Mouse (Mus musculus) MEL (cell line): ENCODE results near the gene Ros1. TPM values are rescaled to one million over a fixed set of nuclear protein-coding genes. Genes with fewer than 3 reads are reported as not detected.

Experiments used
- DNase-seq: peaks from one replicate; pipeline ENCODE4 v3.0.0; 2011; ENCODE audit warnings: low read depth, low spot score
- H3K27ac ChIP-seq: 2 replicates; pipeline ENCODE4 v1.5.1; 2012; ENCODE audit warnings: low read depth, mild to moderate bottlenecking, control low read depth, low read length, moderate library complexity; ENCODE audit not compliant: control insufficient read depth
- H3K27me3 ChIP-seq, 2 experiments: fragments of 150-350 bp in 1 of 2; sonication (generic) in 1 of 2; 2 replicates each; pipeline ENCODE4 v1.6.1; 2012; ENCODE audit warnings: low read length in 2 of 2, mild to moderate bottlenecking in 2 of 2, improper control_type of control experiment in 1 of 2, moderate library complexity in 1 of 2; ENCODE audit not compliant: insufficient read depth in 2 of 2, control insufficient read depth in 1 of 2
- H3K36me3 ChIP-seq, 2 experiments: 2 replicates each; pipeline ENCODE4 v1.6.1; 2012 to 2014; ENCODE audit warnings: low read length in 2 of 2, improper control_type of control experiment in 1 of 2, inconsistent platforms in 1 of 2, mild to moderate bottlenecking in 1 of 2; ENCODE audit not compliant: insufficient read depth in 2 of 2, control insufficient read depth in 1 of 2
- H3K4me1 ChIP-seq, 2 experiments: fragments of 150-350 bp in 1 of 2; sonication (generic) in 1 of 2; 2 replicates each; pipeline ENCODE4 v1.6.1; 2012; ENCODE audit warnings: low read length in 2 of 2, improper control_type of control experiment in 1 of 2, mild to moderate bottlenecking in 1 of 2; ENCODE audit not compliant: insufficient read depth in 2 of 2, control insufficient read depth in 1 of 2
- H3K4me3 ChIP-seq, 2 experiments: fragments of 150-350 bp in 1 of 2; sonication (generic) in 1 of 2; 2 replicates each; pipeline ENCODE4 v1.5.1; 2012; ENCODE audit warnings: low read depth in 2 of 2, low read length in 2 of 2, mild to moderate bottlenecking in 2 of 2, moderate library complexity in 2 of 2, control low read depth in 1 of 2, improper control_type of control experiment in 1 of 2; ENCODE audit not compliant: control insufficient read depth in 1 of 2, insufficient read depth in 1 of 2
- H3K79me2 ChIP-seq: 2 replicates; pipeline ENCODE4 v1.6.1; 2012; ENCODE audit warnings: mild to moderate bottlenecking, low read length, moderate library complexity; ENCODE audit not compliant: control insufficient read depth, poor library complexity, insufficient read depth
- H3K9ac ChIP-seq: 2 replicates; pipeline ENCODE4 v1.6.1; 2012; ENCODE audit warnings: low read depth, mild to moderate bottlenecking, control low read depth, low read length, moderate library complexity; ENCODE audit not compliant: control insufficient read depth, poor library complexity, severe bottlenecking
- H3K9me3 ChIP-seq: fragments of 150-350 bp; sonication (generic); replicated peaks from 2 replicates; pipeline ENCODE4 v1.6.1; 2012; ENCODE audit warnings: mild to moderate bottlenecking, low read length, improper control_type of control experiment, moderate library complexity; ENCODE audit not compliant: insufficient read depth
- BHLHE40 ChIP-seq: IDR thresholded peaks from 2 replicates; pipeline ENCODE4 v1.6.1; 2012; ENCODE audit warnings: low read depth, mild to moderate bottlenecking, inconsistent platforms, low read length, improper control_type of control experiment, borderline replicate concordance
- CTCF ChIP-seq, 3 experiments: IDR thresholded peaks in 2 of 3; conservative IDR thresholded peaks in 1 of 3; 2 replicates each; pipeline ENCODE4 v1.5.1; 2011 to 2012; ENCODE audit warnings: low read length in 3 of 3, low read depth in 2 of 3, mild to moderate bottlenecking in 2 of 3, improper control_type of control experiment in 1 of 3, inconsistent platforms in 1 of 3, mixed read lengths in 1 of 3, moderate library complexity in 1 of 3; ENCODE audit not compliant: control insufficient read depth in 1 of 3, insufficient read depth in 1 of 3, poor library complexity in 1 of 3, severe bottlenecking in 1 of 3
- EP300 ChIP-seq, 2 experiments: IDR thresholded peaks; 2 replicates each; pipeline ENCODE4 v1.6.1; 2011; ENCODE audit warnings: improper control_type of control experiment in 2 of 2, low read length in 2 of 2, low read depth in 1 of 2, mild to moderate bottlenecking in 1 of 2
- ETS1 ChIP-seq: IDR thresholded peaks from 2 replicates; pipeline ENCODE4 v1.6.1; 2012; ENCODE audit warnings: low read depth, mild to moderate bottlenecking, inconsistent platforms, low read length, improper control_type of control experiment, moderate library complexity
- JUND ChIP-seq: IDR thresholded peaks from 2 replicates; pipeline ENCODE4 v1.6.1; 2011; ENCODE audit warnings: low read depth, mild to moderate bottlenecking, improper control_type of control experiment, low read length
- KAT2A ChIP-seq: conservative IDR thresholded peaks from 2 replicates; pipeline ENCODE4 v1.6.1; 2012; ENCODE audit warnings: low read depth, low read length, improper control_type of control experiment, inconsistent platforms
- MAZ ChIP-seq: IDR thresholded peaks from 2 replicates; pipeline ENCODE4 v1.6.1; 2012; ENCODE audit warnings: low read depth, mild to moderate bottlenecking, inconsistent platforms, low read length, improper control_type of control experiment
- MEF2A ChIP-seq: IDR thresholded peaks from 2 replicates; pipeline ENCODE4 v1.6.1; 2014; ENCODE audit warnings: low read depth, mild to moderate bottlenecking, inconsistent platforms, low read length, improper control_type of control experiment; ENCODE audit not compliant: poor library complexity, insufficient replicate concordance, severe bottlenecking; ENCODE audit errors: extremely low read depth
- MYB ChIP-seq: IDR thresholded peaks from 2 replicates; pipeline ENCODE4 v1.6.1; 2011; ENCODE audit warnings: mild to moderate bottlenecking, low read depth, low read length, improper control_type of control experiment
- NELFE ChIP-seq: IDR thresholded peaks from 2 replicates; pipeline ENCODE4 v1.6.1; 2011; ENCODE audit warnings: low read depth, low read length, improper control_type of control experiment
- POLR2A ChIP-seq, 2 experiments: IDR thresholded peaks; 2 replicates each; pipeline ENCODE4 v1.6.1; 2011 to 2012; ENCODE audit warnings: low read length in 2 of 2, mild to moderate bottlenecking in 2 of 2, control low read depth in 1 of 2, improper control_type of control experiment in 1 of 2, low read depth in 1 of 2, moderate library complexity in 1 of 2; ENCODE audit not compliant: control insufficient read depth in 1 of 2, insufficient read depth in 1 of 2, poor library complexity in 1 of 2
- POLR2AphosphoS5 ChIP-seq: IDR thresholded peaks from 2 replicates; pipeline ENCODE4 v1.6.1; 2012; ENCODE audit warnings: low read depth, borderline replicate concordance, mild to moderate bottlenecking, inconsistent platforms, low read length, moderate library complexity, mixed read lengths
- RCOR1 ChIP-seq: IDR thresholded peaks from 2 replicates; pipeline ENCODE4 v1.6.1; 2012; ENCODE audit warnings: low read depth, mild to moderate bottlenecking, inconsistent platforms, low read length, improper control_type of control experiment
- SIN3A ChIP-seq: IDR thresholded peaks from 2 replicates; pipeline ENCODE4 v1.6.1; 2012; ENCODE audit warnings: low read length, improper control_type of control experiment, inconsistent platforms
- TBP ChIP-seq: IDR thresholded peaks from 2 replicates; pipeline ENCODE4 v1.8.0; 2011; ENCODE audit warnings: low read depth, low read length, improper control_type of control experiment
- TCF12 ChIP-seq: IDR thresholded peaks from 2 replicates; pipeline ENCODE4 v1.6.1; 2014; ENCODE audit warnings: low read depth, mild to moderate bottlenecking, inconsistent platforms, low read length, improper control_type of control experiment, moderate library complexity
- USF1 ChIP-seq: IDR thresholded peaks from 2 replicates; pipeline ENCODE4 v1.6.1; 2014; ENCODE audit warnings: low read depth, mild to moderate bottlenecking, inconsistent platforms, low read length, improper control_type of control experiment, moderate library complexity
- ZC3H11A ChIP-seq: IDR thresholded peaks from 2 replicates; pipeline ENCODE4 v1.6.1; 2012; ENCODE audit warnings: low read depth, mild to moderate bottlenecking, inconsistent platforms, low read length, improper control_type of control experiment
- ZNF384 ChIP-seq: IDR thresholded peaks from 2 replicates; pipeline ENCODE4 v1.6.1; 2012; ENCODE audit warnings: low read depth, mild to moderate bottlenecking, inconsistent platforms, low read length, improper control_type of control experiment
- polyA plus RNA-seq, 2 experiments: library from polyadenylated mRNA; stranded (reverse) in 1 of 2; unstranded in 1 of 2; fragments of >175 nt in 1 of 2; fragments of >200 nt in 1 of 2; gene quantifications; 2 replicates each; pipeline versions ENCODE4 v1.2.1 to v1.2.4; 2012; ENCODE audit warnings: low replicate concordance in 2 of 2, low read depth in 1 of 2; ENCODE audit not compliant: insufficient read length in 2 of 2, insufficient read depth in 1 of 2, missing spikeins in 1 of 2
- total RNA-seq: library from RNA; depleted of rRNA; stranded (reverse); fragments of 300-350 nt; gene quantifications from 2 replicates; pipeline ENCODE4 v1.2.3, GENCODE M21; 2012

Gene Ros1
- total and polyA plus RNA-seq, 3 experiments: not detected

DNA sequence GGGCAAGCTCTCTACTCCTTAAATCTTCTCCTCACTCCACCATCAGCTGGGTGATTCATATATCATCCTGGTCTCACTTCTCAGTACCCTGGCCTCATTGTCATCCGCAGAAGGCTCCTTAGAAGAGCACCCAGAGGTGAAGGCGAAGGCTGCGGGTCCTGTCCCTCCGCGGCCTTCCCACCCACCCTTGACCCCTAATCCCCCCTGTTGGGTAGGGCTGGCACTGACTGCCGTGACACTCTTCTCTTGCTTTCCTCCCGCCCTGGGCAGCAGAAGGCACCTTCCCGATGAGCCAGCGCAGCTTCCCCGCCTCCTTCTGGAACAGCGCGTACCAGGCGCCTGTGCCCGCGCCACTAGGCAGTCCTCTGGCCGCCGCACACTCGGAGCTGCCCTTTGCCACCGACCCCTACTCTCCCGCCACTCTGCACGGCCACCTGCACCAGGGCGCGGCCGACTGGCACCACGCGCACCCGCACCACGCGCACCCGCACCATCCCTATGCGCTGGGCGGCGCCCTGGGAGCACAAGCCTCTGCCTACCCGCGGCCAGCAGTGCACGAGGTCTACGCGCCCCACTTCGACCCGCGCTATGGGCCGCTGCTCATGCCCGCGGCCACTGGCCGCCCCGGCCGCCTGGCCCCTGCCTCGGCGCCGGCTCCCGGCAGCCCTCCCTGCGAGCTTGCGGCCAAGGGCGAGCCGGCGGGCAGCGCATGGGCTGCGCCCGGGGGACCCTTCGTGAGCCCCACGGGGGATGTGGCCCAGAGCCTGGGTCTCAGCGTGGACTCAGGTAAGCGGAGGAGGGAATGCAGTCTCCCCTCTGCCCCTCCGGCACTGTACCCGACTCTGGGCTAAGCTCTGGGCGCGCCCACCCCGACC, 167.6 kb downstream of the Ros1 start:
- no peaks in the 10 kb centered on the region for H3K36me3 ChIP-seq
- no peak for DNase-seq
- H3K4me3 ChIP-seq: no peak overlapping the region
- H3K27ac ChIP-seq: no peak overlapping the region
- no peaks in the 10 kb centered on the region for H3K79me2 ChIP-seq
- H3K9ac ChIP-seq: no peak overlapping the region
- no peaks in the 10 kb centered on the region for H3K9me3 ChIP-seq
- H3K27me3 ChIP-seq: no peaks in the 10 kb centered on the region
- TF ChIP-seq CTCF (IDR thresholded peaks at IDR 0.05 in 2 of 3, conservative IDR thresholded peaks at IDR 0.05 in 1 of 3; ENCODE audit: control insufficient read depth in 1 of 3, insufficient read depth in 1 of 3, low read depth in 2 of 3, low read length in 3 of 3, poor library complexity in 1 of 3, severe bottlenecking in 1 of 3): no peak
- no peak for TF ChIP-seq JUND
- no peak for TF ChIP-seq POLR2A (IDR thresholded peaks at IDR 0.05; ENCODE audit: control insufficient read depth in 1 of 2, insufficient read depth in 1 of 2, low read depth in 1 of 2, low read length in 2 of 2, poor library complexity in 1 of 2)
- no peak for TF ChIP-seq TCF12
- no peak for TF ChIP-seq MAZ
- no peak for TF ChIP-seq EP300 (IDR thresholded peaks at IDR 0.05; ENCODE audit: low read depth in 1 of 2, low read length in 2 of 2)
- no peak for TF ChIP-seq ZNF384
- no peak for TF ChIP-seq ETS1
- no peak for TF ChIP-seq POLR2AphosphoS5
- TF ChIP-seq, all 39 proteins: peak for 0
- H3K4me1 ChIP-seq: no peaks in the 10 kb centered on the region

DNA sequence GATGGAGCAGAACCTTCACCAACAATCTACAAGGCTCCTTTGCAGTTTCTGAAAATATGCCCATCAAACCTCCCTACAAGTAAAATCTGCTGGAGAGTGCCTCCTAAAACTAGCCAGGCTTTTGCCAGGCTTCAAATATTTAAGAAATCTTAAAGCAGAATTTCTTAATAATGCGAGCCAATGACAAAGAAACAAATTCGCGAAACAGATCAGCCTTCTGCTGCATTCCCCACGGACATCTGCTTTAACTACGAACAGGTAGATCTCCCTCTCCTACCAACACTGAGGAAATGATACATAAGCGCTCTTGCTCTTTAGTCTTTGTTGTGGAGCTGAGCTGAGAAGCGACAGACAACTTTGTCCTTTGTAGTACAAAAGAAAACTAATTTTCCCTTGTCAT, 169.2 kb downstream of the Ros1 start:
- H3K4me1 ChIP-seq: no peaks in the 10 kb centered on the region
- TF ChIP-seq SIN3A (no peak), MEF2A (no peak), BHLHE40 (no peak), TBP (no peak), RCOR1 (no peak), POLR2A (IDR thresholded peaks at IDR 0.05; ENCODE audit: control insufficient read depth in 1 of 2, insufficient read depth in 1 of 2, low read depth in 1 of 2, low read length in 2 of 2, poor library complexity in 1 of 2) (no peak), NELFE (no peak), MYB (no peak), ZNF384 (no peak), MAZ (no peak), ZC3H11A (no peak), EP300 (IDR thresholded peaks at IDR 0.05; ENCODE audit: low read depth in 1 of 2, low read length in 2 of 2) (no peak), USF1 (no peak), KAT2A (no peak)
- DNase-seq: no peak
- H3K4me3 ChIP-seq: no peak overlapping the region
- H3K27me3 ChIP-seq: no peaks in the 10 kb centered on the region
- H3K79me2 ChIP-seq: no peaks in the 10 kb centered on the region
- H3K9me3 ChIP-seq: no peaks in the 10 kb centered on the region
- H3K27ac ChIP-seq: no peak overlapping the region
- H3K36me3 ChIP-seq: no peaks in the 10 kb centered on the region
- H3K9ac ChIP-seq: no peak overlapping the region
